Mouse (Mus musculus) hematopoietic stem cell, adult 5-6 weeks (primary cell): Measurements from ENCODE around the gene Ppp4c. TPM values are rescaled to one million over a fixed set of nuclear protein-coding genes. Genes with fewer than 3 reads are reported as not detected.

Source experiments
- ATAC-seq, 2 experiments: fragments of 125-278 bp in 1 of 2; replicated peaks in 1 of 2; 2 replicates each; pipeline ENCODE4 v1.8.0; 2016 to 2017; ENCODE audit warnings: inconsistent platforms in 2 of 2, mild to moderate bottlenecking in 2 of 2, moderate number of reproducible peaks in 2 of 2, low read depth in 1 of 2, moderate TSS enrichment in 1 of 2; ENCODE audit not compliant: low FRiP score in 2 of 2, poor library complexity in 2 of 2, severe bottlenecking in 2 of 2, insufficient read depth in 1 of 2, low TSS enrichment in 1 of 2
- total RNA-seq: library from RNA; stranded (forward); fragments of 172-1452, 232-1000 nt; gene quantifications from 2 replicates; pipeline ENCODE4 v1.2.3, GENCODE M21; 2017

Gene Ppp4c
- total RNA-seq, 1 experiment from 2014 or later, result 131 TPM

DNA sequence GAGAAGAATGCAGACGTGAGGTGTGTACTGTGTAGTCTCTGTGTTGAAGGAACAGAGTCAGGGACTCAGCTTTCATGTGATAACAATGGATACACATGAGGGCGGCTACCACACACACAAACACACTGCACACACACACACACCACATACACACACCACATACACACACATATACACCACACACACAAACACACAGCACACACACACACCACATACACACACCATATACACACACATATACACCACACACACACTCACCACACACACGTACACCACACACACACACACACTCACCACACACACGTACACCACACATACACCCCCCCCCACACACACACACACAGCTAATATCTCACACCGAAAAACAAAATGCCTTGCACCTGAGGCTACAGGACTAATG lies 50.8 kb downstream of the Ppp4c start:
- ATAC-seq, result no peak

GRCm38 (mm10) chr7:126740977-126741376 lies 51.3 kb downstream of the Ppp4c start:
- ATAC-seq, result no peak

DNA sequence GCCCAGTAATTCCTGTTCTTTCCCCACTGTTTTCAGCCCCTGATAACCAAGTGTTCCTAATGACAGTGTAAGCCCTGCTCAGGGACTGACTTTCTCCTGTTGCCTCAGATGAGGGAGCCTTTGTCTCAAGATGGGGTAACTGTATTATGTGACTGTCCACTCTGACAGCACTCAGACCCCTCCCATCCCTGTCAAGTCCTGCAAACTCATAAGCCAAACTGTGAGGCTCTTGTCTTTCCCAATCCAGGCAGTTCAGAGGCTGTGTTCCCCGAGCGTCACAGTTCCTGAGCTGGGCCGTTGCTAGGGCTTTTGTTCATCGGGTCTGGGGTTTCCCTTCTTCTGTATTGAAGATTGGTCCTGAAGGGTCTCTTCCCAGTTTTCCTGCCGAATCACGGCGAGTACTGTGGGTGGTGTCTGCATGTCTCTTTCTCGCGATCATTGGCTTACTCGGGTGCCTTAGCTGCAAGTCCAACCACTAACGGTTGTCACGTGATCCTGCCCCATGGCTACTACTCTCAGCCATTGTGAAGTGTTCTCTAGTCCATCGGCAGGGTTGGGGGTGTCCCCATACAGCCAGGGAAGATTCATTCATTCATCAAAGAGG lies 52.1 kb downstream of the Ppp4c start:
- no peak for ATAC-seq

DNA sequence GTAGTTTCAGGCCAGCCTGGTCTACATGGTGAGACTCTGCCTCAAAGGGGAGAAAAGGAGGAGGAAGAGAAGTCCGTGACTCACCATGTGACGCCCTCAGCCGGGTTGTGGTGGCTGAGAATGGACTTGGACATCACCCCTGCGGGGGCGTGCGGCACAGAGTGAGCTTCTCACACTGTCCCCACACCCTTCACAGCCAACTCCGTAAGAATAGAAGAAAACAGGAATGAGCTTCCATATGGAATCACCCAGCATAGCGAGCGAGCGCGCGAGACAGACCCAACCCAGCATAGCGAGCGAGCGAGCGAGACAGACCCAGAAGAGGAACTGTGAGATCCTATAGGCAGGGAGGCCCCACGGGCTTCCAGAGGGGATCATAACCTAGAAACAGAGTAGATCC lies 52.7 kb downstream of the Ppp4c start:
- no peak for ATAC-seq

DNA sequence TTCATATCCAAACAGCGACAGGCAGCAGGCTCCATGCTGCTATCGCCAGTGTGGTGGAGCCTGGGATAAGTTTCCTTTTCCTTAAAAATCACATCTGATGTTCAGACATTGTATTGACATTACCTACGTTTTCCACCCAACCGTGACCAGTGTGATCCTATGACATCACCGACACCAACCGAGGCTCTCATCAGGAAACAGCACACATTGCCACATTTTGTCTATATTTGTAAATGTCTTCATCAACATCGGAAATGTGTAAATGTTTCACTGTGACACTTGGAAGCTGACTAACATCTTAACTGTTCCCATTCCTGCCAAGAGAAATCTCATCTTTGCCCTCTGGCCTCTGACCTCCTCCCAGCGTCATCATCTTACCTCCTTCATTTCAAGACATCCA lies 56.2 kb downstream of the Ppp4c start:
- ATAC-seq, result peak in 1 of 2 experiments; percentile 39; a peak in 1 of 4 replicates

Other genes with a start within 250 kb of the Ppp4c start
- gene Eif3c, start 226.1 kb downstream of the Ppp4c start, total RNA-seq, result 187 and 207 TPM in 2 replicates
- 24.8 and 26.0 TPM in 2 replicates for gene Apobr, start 207.6 kb downstream of the Ppp4c start, total RNA-seq
- gene Cln3, start 206.7 kb downstream of the Ppp4c start, total RNA-seq, result 26.1 and 57.4 TPM in 2 replicates
- gene Il27, start 197.6 kb downstream of the Ppp4c start, total RNA-seq, result 3.2 and 3.6 TPM in 2 replicates
- 6.2 and 6.6 TPM in 2 replicates for gene Nupr1, start 161.6 kb downstream of the Ppp4c start, total RNA-seq
- 33.2 and 46.9 TPM in 2 replicates for gene Sgf29, start 143.2 kb downstream of the Ppp4c start, total RNA-seq
- gene Sult1a1, start 116.1 kb downstream of the Ppp4c start, total RNA-seq, result 8.2 and 17.1 TPM in 2 replicates
- gene Bola2, start 97.1 kb downstream of the Ppp4c start, total RNA-seq, result 73.1 and 88.6 TPM in 2 replicates
- gene Slx1b, start 96.7 kb downstream of the Ppp4c start, total RNA-seq, result 4.1 and 6.3 TPM in 2 replicates
- 352 and 456 TPM in 2 replicates for gene Coro1a, start 84.7 kb downstream of the Ppp4c start, total RNA-seq
- 32.4 and 35.8 TPM in 2 replicates for gene Mapk3, start 32.9 kb downstream of the Ppp4c start, total RNA-seq
- gene Gdpd3, start 26.2 kb downstream of the Ppp4c start, total RNA-seq, result 3.3 and 16.4 TPM in 2 replicates
- 50.3 and 74.9 TPM in 2 replicates for gene Ypel3, start 15.5 kb downstream of the Ppp4c start, total RNA-seq
- 0.25 TPM in 1 of 2 replicates, not detected in the other for gene Tbx6, start 11.0 kb downstream of the Ppp4c start, total RNA-seq
- not detected in 2 replicates for gene Fam57b, start 5.2 kb upstream of the Ppp4c start, total RNA-seq
- not detected in 2 replicates for gene 4930451I11Rik, start 39.1 kb upstream of the Ppp4c start, total RNA-seq
- gene Doc2a, start 54.9 kb upstream of the Ppp4c start, total RNA-seq, result not detected in 2 replicates
- gene Hirip3, start 69.5 kb upstream of the Ppp4c start, total RNA-seq, result 128 and 398 TPM in 2 replicates
- gene Ino80e, start 69.9 kb upstream of the Ppp4c start, total RNA-seq, result 33.2 and 35.6 TPM in 2 replicates
- gene Taok2, start 92.2 kb upstream of the Ppp4c start, total RNA-seq, result 31.7 and 32.7 TPM in 2 replicates
- gene Tmem219, start 130.4 kb upstream of the Ppp4c start, total RNA-seq, result 14.5 and 25.6 TPM in 2 replicates
- gene Kctd13, start 136.4 kb upstream of the Ppp4c start, total RNA-seq, result 9.3 and 15.8 TPM in 2 replicates
- not detected in 2 replicates for gene Asphd1, start 157.1 kb upstream of the Ppp4c start, total RNA-seq
- 0.25 and 0.63 TPM in 2 replicates for gene Sez6l2, start 158.1 kb upstream of the Ppp4c start, total RNA-seq
- gene Cdipt, start 183.4 kb upstream of the Ppp4c start, total RNA-seq, result 33.1 and 56.3 TPM in 2 replicates
- 1.6 and 2.3 TPM in 2 replicates for gene Cdiptos, start 183.6 kb upstream of the Ppp4c start, total RNA-seq
- 26.2 and 39.0 TPM in 2 replicates for gene Mvp, start 222.1 kb upstream of the Ppp4c start, total RNA-seq
- not detected in 2 replicates for gene Pagr1b, start 224.0 kb upstream of the Ppp4c start, total RNA-seq
- 3.7 and 9.9 TPM in 2 replicates for gene Pagr1a, start 224.9 kb upstream of the Ppp4c start, total RNA-seq
- gene Gm42742, start 228.6 kb upstream of the Ppp4c start, total RNA-seq, result 35.6 and 38.7 TPM in 2 replicates
- 0.30 and 0.69 TPM in 2 replicates for gene Prrt2, start 228.7 kb upstream of the Ppp4c start, total RNA-seq
- 53.3 and 65.4 TPM in 2 replicates for gene Maz, start 234.5 kb upstream of the Ppp4c start, total RNA-seq
- gene Kif22, start 250.0 kb upstream of the Ppp4c start, total RNA-seq, result 74.5 and 90.1 TPM in 2 replicates